Mouse (Mus musculus) gastrocnemius, postnatal 14 days (tissue): ENCODE data around the gene Adgrb3. TPM values are rescaled to one million over a fixed set of nuclear protein-coding genes. Genes with fewer than 3 reads are reported as not detected.

ENCODE experiments used
- DNase-seq: peaks from one replicate; pipeline ENCODE4 v3.0.0; 2021; ENCODE audit warnings: mixed read lengths
- intact Hi-C: fragments of 180-260 bp; cut with DNase I; formaldehyde crosslinking; loops from one replicate; pipeline ENCODE4 v1.15.1; 2025; ENCODE audit warnings: low total_unique reads
- total RNA-seq, 2 experiments: library from RNA; stranded (reverse); gene quantifications; 2 replicates each; pipeline ENCODE4 v1.2.3; 2021

Adgrb3 gene
- total RNA-seq, 2 experiments from 2014 or later: 0.13 to 0.18 TPM

GRCm38 (mm10) chr1:25179860-25180582 is 649.5 kb downstream of the Adgrb3 start:
- DNase-seq: no peak
- intact Hi-C loops: no loop called here

- intact Hi-C loops: no loop called here
- no peak for DNase-seq
Measured at GRCm38 (mm10) chr1:25178347-25179130, 651.0 kb downstream of the Adgrb3 start.

GRCm38 (mm10) chr1:25167120-25167519 is 662.4 kb downstream of the Adgrb3 start:
- DNase-seq: no peak
- intact Hi-C loops: no loop called here

- no peak for DNase-seq
Measured at GRCm38 (mm10) chr1:25166036-25166796, 663.3 kb downstream of the Adgrb3 start.

GRCm38 (mm10) chr1:25163561-25163960 is 665.9 kb downstream of the Adgrb3 start:
- intact Hi-C loops: no loop called here
- DNase-seq: no peak

More at GRCm38 (mm10) chr1:25166036-25166796, 663.3 kb downstream of the Adgrb3 start:
- intact Hi-C loops: no loop called here

- intact Hi-C loops: no loop called here
- DNase-seq: no peak
Measured at GRCm38 (mm10) chr1:25146206-25146605, 683.3 kb downstream of the Adgrb3 start.

- intact Hi-C loops: no loop called here
- DNase-seq: no peak
Measured at GRCm38 (mm10) chr1:25132150-25132824, 697.2 kb downstream of the Adgrb3 start.

- intact Hi-C loops: no loop called here
Measured at GRCm38 (mm10) chr1:25115512-25115911, 714.0 kb downstream of the Adgrb3 start.

GRCm38 (mm10) chr1:25107500-25108101 is 721.9 kb downstream of the Adgrb3 start:
- no peak for DNase-seq
- intact Hi-C loops: no loop called here

More at GRCm38 (mm10) chr1:25115512-25115911, 714.0 kb downstream of the Adgrb3 start:
- DNase-seq: no peak

- DNase-seq: no peak
- intact Hi-C loops: no loop called here
Measured at GRCm38 (mm10) chr1:25106679-25107078, 722.8 kb downstream of the Adgrb3 start.

- DNase-seq: peak; percentile 47
- intact Hi-C loops: no loop called here
Measured at GRCm38 (mm10) chr1:25105367-25105766, 724.1 kb downstream of the Adgrb3 start.

GRCm38 (mm10) chr1:25088010-25088719 is 741.3 kb downstream of the Adgrb3 start:
- intact Hi-C loops: no loop called here
- DNase-seq: no peak

GRCm38 (mm10) chr1:25085616-25086372 is 743.7 kb downstream of the Adgrb3 start:
- intact Hi-C loops: no loop called here
- DNase-seq: no peak

GRCm38 (mm10) chr1:25082377-25082776 is 747.1 kb downstream of the Adgrb3 start:
- intact Hi-C loops: no loop called here

GRCm38 (mm10) chr1:25081265-25081849 is 748.1 kb downstream of the Adgrb3 start:
- intact Hi-C loops: no loop called here
- no peak for DNase-seq

More at GRCm38 (mm10) chr1:25082377-25082776, 747.1 kb downstream of the Adgrb3 start:
- no peak for DNase-seq

- DNase-seq: no peak
- intact Hi-C loops: no loop called here
Measured at GRCm38 (mm10) chr1:25079395-25079794, 750.1 kb downstream of the Adgrb3 start.

GRCm38 (mm10) chr1:25075952-25076351 is 753.6 kb downstream of the Adgrb3 start:
- intact Hi-C loops: no loop called here

More at GRCm38 (mm10) chr1:25075952-25076351, 753.6 kb downstream of the Adgrb3 start:
- no peak for DNase-seq
